Mouse (Mus musculus): ENCODE results near the gene Chrdl2.

- TF ChIP-seq CTCF (IDR thresholded peaks at IDR 0.05; ENCODE audit: extremely low read depth, insufficient read depth, insufficient read length, insufficient replicate concordance) (no peak), POLR2A (IDR thresholded peaks at IDR 0.05; ENCODE audit: low read depth, low read length) (no peak)
These were observed 71.1 kb downstream of the Chrdl2 start for GRCm38 (mm10) chr7:100077071-100077470.

Data from spleen, adult 2 months (tissue).